Mouse (Mus musculus): Measurements from ENCODE around the gene Lemd2. TPM values are rescaled to one million over a fixed set of nuclear protein-coding genes. Genes with fewer than 3 reads are reported as not detected.

Gene Lemd2
- total RNA-seq, 2 experiments from 2014 or later = 39.7 to 46.2 TPM

GRCm38 (mm10) chr17:27228216-27228915, 24.1 kb upstream of the Lemd2 start:
- DNase-seq (ENCODE audit: extremely low spot score in 1 of 2, low spot score in 1 of 2) = peak in 1 of 2 experiments; percentile 77

GRCm38 (mm10) chr17:27227258-27227657, 23.0 kb upstream of the Lemd2 start:
- DNase-seq (ENCODE audit: extremely low spot score in 1 of 2, low spot score in 1 of 2) = no peak

GRCm38 (mm10) chr17:27226701-27227100, 22.4 kb upstream of the Lemd2 start:
- DNase-seq (ENCODE audit: extremely low spot score in 1 of 2, low spot score in 1 of 2) = no peak

GRCm38 (mm10) chr17:27225801-27226200, 21.5 kb upstream of the Lemd2 start:
- DNase-seq (ENCODE audit: extremely low spot score in 1 of 2, low spot score in 1 of 2) = no peak

GRCm38 (mm10) chr17:27223821-27224220, 19.6 kb upstream of the Lemd2 start:
- DNase-seq (ENCODE audit: extremely low spot score in 1 of 2, low spot score in 1 of 2) = no peak

- DNase-seq (ENCODE audit: extremely low spot score in 1 of 2, low spot score in 1 of 2) = no peak
These were observed 17.3 kb upstream of the Lemd2 start for GRCm38 (mm10) chr17:27221562-27221961.

- no peak for DNase-seq (ENCODE audit: extremely low spot score in 1 of 2, low spot score in 1 of 2)
These were observed 14.6 kb upstream of the Lemd2 start for GRCm38 (mm10) chr17:27218916-27219315.

GRCm38 (mm10) chr17:27218364-27218763, 14.1 kb upstream of the Lemd2 start:
- no peak for DNase-seq (ENCODE audit: extremely low spot score in 1 of 2, low spot score in 1 of 2)

GRCm38 (mm10) chr17:27212768-27213525, 8.7 kb upstream of the Lemd2 start:
- peak in 1 of 2 experiments; percentile 60 for DNase-seq (ENCODE audit: extremely low spot score in 1 of 2, low spot score in 1 of 2)

GRCm38 (mm10) chr17:27212006-27212405, 7.7 kb upstream of the Lemd2 start:
- no peak for DNase-seq (ENCODE audit: extremely low spot score in 1 of 2, low spot score in 1 of 2)

- DNase-seq (ENCODE audit: extremely low spot score in 1 of 2, low spot score in 1 of 2) = no peak
These were observed 2.9 kb upstream of the Lemd2 start for GRCm38 (mm10) chr17:27207113-27207707.

GRCm38 (mm10) chr17:27203358-27204074, 753 bp downstream of the Lemd2 start:
- peak in 1 of 2 experiments; percentile 46 for DNase-seq (ENCODE audit: extremely low spot score in 1 of 2, low spot score in 1 of 2)

- DNase-seq (ENCODE audit: extremely low spot score in 1 of 2, low spot score in 1 of 2) = no peak
These were observed 1.3 kb downstream of the Lemd2 start for GRCm38 (mm10) chr17:27202919-27203357.

- DNase-seq (ENCODE audit: extremely low spot score in 1 of 2, low spot score in 1 of 2) = no peak
These were observed 2.3 kb downstream of the Lemd2 start for GRCm38 (mm10) chr17:27201981-27202380.

- DNase-seq (ENCODE audit: extremely low spot score in 1 of 2, low spot score in 1 of 2) = no peak
These were observed 3.5 kb downstream of the Lemd2 start for GRCm38 (mm10) chr17:27200801-27201200.

- no peak for DNase-seq (ENCODE audit: extremely low spot score in 1 of 2, low spot score in 1 of 2)
These were observed 4.4 kb downstream of the Lemd2 start for GRCm38 (mm10) chr17:27199864-27200263.

- DNase-seq (ENCODE audit: extremely low spot score in 1 of 2, low spot score in 1 of 2) = no peak
These were observed 5.1 kb downstream of the Lemd2 start for GRCm38 (mm10) chr17:27199205-27199604.

GRCm38 (mm10) chr17:27196206-27196605, 8.1 kb downstream of the Lemd2 start:
- no peak for DNase-seq (ENCODE audit: extremely low spot score in 1 of 2, low spot score in 1 of 2)

GRCm38 (mm10) chr17:27194258-27195185, 9.7 kb downstream of the Lemd2 start:
- no peak for DNase-seq (ENCODE audit: extremely low spot score in 1 of 2, low spot score in 1 of 2)

GRCm38 (mm10) chr17:27191804-27192203, 12.5 kb downstream of the Lemd2 start:
- no peak for DNase-seq (ENCODE audit: extremely low spot score in 1 of 2, low spot score in 1 of 2)
